Mouse (Mus musculus): ENCODE data around the gene Gtsf2.

Gtsf2 gene

GRCm38 (mm10) chr15:103393577-103393976 lies 54.7 kb downstream of the Gtsf2 start:
- no peak for DNase-seq (ENCODE audit: low read depth, low spot score)

All from CD4-positive, CD25-positive, alpha-beta regulatory T cell, adult 2 months (primary cell).